Mouse (Mus musculus): ENCODE results near the gene Clec2g.
"Not testable (repeated sequence)": the region's sequence is repeated elsewhere in the genome, so short reads cannot be mapped to it uniquely, and the experiment has no call there.

Gene Clec2g

DNA sequence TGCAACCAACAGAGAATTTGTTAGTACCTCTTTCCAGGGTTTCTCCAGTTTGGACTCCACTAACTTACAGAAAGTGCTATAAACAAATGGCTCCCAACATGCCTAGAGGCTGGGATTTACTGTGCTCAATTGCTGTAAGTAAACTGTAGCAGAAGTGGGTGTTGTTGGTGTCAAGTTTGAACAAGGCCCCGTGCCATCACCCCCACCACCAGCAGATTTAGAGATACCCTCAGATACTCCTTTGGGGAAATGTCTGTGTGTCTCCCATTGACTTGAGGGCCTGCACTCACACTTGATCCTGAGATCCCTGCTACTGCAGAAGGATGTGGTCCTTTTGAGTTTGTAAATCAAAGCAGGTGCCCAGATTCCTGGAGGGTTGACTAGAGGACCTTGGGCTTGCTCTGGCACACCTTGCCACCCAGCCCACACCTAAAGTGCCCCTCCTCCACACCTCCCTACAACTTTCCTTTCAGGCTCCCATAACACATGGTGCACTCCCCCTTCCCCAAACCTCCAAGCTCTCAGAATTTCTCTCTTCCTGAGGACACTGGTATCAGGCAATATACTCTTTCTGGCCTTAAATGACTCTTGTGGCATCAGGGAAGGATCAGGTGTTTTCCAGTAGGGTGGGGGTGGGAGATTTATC lies 37.3 kb downstream of the Clec2g start:
- no peak for DNase-seq (ENCODE audit: low spot score)

DNA sequence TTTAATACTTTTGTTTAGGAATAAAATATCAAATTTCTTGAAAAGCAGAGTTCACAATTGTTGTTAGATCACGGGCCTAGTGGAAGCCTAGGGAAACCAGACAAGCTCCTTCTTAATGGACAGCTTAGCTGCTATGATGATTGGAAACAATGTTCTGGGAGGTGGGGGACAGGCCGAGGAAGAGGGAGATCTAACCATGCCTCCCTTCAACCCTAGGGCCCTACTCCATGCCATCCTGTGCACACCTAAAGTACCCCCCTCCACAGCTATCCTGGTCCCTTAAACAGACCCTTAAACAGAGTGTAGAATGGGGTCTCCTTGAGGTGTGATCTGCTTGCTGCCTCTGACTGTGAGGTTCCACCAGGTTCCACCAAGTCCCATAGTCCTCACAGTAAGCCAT lies 38.0 kb downstream of the Clec2g start:
- DNase-seq (ENCODE audit: low spot score) = no peak

DNA sequence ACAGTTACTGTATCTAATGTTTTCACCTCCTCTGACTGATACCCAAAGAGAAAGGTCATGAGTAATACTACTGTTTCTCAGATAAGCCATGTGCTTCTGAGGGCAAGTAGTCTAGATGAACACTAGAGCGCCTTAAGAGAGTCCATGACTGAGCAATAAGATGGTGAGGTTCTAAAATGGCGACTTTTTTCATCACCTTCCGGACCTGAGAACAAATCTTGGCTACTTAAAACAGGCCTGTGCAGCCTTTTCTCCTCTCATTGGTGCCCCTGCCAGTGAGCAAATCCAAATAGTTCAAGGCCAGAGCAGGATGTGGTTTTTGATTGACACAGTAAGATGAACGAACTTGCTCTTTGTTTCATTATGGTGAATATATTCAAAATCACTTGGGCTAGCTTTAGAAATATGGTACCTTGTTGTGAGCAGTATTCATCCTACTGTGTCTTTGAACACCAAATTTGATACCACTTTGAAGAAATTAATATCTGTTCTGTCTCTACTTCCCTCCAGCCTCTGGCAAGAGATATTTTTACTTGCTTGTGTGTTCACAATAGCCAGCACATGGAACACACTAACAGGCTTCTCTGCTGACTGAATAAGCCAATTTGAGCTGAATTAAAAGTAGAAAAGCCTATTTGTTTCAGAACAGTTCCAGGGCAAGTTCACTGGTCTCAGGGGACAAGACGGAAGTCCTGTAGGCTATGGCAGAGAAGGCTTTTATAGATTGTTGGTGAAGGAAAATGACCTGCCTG lies 38.7 kb downstream of the Clec2g start:
- DNase-seq (ENCODE audit: low spot score) = no peak

DNA sequence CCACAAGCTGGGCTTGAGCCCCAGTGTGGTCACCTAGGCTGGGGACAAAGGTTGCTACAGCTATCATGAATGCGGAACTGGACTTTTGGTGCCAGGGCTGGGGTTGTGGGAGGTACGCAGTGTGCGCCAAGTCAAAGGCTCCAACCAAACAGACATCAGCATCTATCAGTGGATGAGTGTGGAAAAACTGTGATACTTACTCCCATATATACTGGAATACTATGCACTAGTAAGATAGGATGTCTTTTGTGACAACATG lies 39.2 kb downstream of the Clec2g start:
- no peak for DNase-seq (ENCODE audit: low spot score)

DNA sequence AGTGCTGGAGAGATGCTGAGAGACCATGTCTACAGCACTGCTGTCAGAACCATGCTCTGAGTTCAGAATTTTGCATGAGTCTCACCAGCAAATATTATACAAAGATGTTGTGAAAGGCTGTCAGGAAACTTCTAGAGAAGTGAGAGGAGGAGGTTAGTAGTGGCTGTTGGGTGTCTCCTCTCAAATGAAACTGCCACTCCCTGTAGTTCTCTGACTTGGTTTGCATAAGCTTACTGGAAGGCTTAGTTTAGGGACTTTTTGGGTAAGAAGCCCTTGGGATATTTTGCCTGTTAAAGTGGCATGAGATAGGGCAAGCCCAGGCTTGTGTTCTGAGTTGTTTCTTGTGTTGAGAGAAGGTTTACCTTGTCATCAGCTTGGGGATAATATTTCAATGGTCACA lies 40.7 kb downstream of the Clec2g start:
- not testable (repeated sequence) for DNase-seq (ENCODE audit: low spot score)

DNA sequence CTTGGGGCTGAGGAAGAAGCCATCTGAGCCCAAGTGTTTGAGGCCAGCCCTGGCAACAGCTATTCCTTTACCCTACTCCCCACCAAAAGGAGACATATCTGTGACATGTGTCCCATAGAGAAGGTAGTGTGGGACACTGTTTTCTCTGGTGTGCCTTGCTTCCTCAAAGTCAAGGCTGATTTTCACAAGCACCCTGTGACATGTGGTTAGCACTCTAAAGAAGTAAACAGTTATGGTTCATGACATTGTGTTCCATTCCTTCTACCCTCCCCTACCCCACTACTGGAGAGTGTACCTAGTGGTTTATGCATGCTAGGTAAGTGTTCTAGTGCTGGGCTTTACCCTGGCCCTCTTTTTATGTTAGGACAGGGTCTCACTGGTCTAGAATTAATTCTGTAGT lies 42.0 kb downstream of the Clec2g start:
- DNase-seq (ENCODE audit: low spot score) = no peak

DNA sequence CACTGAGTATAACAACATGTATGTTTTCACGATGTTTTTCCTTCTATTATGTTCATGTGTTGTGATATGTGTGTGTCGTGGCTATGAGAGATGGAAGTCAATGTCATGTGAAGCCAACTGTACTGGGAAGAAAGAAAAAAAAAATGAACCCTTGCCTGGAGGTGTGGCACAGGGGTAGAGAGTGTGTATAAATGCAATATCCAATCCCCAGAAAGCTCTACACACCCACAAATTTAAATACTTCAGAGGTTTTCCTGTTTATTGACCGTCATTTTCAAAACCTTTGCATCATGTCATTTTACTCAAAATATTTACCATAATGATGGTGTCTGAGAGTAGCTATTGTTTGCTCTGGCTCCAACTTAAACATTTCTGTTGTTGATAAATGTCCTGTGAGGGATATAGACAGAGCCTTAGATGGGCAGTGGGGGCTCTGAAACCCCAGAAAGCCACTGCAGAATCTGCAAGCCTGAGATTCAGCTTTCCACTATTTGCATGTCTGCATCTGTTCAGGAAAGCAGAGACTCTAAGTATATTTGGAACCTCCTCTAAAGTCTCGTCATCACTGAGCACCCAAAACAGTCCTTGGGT lies 47.9 kb downstream of the Clec2g start:
- not testable (repeated sequence) for DNase-seq (ENCODE audit: low spot score)

DNA sequence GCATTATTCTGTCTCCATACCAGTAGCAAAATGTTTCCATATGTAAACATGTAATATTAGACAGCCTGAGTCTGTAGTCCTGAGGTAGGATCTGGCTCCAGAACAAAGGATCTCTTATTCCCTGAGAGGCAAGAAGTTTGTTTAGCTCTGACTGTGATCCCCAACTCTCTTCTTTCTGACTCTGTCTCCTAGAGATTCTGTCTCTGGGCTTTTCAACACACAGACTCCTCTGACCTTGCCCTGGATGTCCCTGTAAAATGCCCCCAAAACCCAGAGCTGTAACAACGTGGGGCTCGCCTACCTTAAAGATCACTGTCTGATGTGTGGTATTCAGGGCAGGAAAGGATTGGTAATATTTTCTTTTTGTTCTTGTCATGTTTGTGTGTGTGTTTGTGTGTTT lies 58.2 kb downstream of the Clec2g start:
- DNase-seq (ENCODE audit: low spot score) = peak; percentile 5

DNA sequence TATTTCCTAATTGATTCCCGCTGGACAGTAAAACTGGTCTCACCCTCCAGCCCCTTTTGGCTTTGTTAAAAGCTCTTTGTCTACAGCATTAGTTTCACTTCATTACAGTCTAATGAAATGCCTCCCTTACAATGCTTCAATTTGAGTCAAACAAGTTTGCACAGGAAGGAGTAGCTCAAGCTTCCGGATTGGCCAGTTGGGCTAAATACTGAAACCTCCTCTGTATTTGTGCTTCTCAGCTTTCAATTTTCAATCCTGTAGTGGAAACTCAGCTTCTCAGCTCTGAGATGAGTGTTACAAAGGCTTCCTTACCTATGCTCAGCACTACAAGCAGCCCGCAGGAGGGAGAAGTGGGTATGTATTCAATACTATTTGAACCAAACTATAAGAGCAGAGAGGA lies 58.6 kb downstream of the Clec2g start:
- peak; percentile 42 for DNase-seq (ENCODE audit: low spot score)

DNA sequence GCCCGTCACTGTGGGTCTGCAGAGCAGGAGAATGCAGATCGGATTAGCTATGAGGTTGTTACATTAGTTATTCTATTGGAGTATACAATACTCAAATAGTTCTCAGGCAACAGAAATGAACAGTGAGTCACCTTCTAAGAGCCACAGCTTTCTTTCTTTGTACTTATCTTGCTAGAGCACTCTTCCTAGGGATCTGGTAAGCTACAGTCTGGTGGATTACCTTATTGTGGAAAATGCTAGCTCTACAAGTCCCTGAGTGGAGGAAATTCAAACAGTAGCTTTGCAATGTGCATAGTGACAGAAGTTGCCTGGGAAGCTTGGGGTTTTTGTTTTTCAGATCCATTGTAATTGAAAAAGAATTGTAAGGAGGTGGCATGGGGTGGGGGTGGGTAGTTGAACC lies 59.0 kb downstream of the Clec2g start:
- no peak for DNase-seq (ENCODE audit: low spot score)

DNA sequence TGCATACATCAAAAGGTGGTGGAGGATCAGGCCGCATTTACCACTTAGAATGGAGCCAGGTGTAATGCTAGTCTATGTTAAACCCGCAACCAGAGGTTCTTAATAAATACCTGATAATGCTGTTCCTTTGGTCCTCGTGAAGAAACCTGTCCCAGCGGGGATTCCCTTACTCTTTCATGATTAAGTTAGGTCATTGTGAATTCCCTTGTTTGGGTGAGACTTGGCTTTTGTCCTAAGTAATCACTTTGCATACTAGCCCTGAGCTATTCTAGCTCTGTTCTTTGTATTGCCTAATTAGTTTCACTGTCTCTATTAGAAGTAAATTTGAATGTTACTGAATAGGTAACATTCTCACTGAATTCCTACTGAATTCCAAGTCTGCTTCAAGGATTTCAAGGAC lies 60.2 kb downstream of the Clec2g start:
- no peak for DNase-seq (ENCODE audit: low spot score)

DNA sequence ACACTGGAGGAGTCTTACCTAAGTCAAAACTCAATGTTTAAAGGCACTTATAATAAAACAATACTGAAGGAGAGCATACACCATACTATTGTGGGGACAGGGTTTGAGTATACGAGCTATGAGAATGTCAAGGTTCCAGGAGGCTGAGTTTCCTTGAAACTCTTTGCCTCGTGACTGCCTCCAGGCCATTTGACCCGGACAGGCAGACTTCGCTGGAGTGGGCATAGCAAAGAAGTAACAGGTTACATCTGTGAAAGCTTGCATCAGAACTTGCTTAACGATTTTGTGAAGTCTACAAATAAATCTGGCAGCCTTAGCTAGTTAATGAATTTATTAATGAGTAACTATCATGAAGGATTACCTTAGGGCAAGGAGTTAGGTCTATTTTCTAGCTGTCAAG lies 60.6 kb downstream of the Clec2g start:
- DNase-seq (ENCODE audit: low spot score) = no peak

DNA sequence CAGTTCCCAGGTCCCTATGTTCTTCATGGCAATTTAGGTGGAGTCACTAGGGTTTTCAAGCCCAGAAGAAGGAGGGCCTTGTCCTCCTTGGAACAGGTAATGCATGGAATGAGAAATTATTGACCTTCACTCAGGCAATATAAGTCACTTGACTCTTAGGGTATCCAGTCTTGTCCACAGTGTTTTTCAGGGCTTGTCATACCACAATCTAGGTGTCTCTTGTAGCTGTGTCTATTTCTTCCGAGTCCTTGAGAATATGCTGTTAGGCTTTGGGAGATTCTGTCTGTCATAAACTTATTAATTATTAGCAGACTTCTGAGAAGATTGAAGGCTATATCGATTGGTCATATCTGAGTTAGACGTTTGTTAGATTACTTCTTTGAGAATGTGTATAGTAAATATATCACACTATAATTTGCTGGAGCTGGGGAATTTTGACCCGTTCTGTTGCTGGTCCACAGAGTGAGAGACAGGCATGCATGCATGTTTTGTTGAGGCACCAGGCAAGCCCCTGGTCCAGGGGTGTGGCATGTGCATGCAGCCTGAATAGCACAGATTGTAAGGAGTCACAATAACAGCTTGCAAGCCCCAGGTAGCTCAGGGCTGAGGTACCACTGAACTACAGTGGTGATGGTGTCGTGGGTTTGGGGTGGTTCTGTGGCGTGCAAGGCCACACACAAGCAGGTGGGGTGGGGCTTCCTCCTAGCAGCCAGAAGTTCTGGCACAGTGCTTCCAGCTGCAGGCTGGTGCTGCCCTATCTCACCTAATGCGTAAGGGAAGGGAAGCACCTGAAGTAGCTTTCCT lies 61.3 kb downstream of the Clec2g start:
- no peak for DNase-seq (ENCODE audit: low spot score)

DNA sequence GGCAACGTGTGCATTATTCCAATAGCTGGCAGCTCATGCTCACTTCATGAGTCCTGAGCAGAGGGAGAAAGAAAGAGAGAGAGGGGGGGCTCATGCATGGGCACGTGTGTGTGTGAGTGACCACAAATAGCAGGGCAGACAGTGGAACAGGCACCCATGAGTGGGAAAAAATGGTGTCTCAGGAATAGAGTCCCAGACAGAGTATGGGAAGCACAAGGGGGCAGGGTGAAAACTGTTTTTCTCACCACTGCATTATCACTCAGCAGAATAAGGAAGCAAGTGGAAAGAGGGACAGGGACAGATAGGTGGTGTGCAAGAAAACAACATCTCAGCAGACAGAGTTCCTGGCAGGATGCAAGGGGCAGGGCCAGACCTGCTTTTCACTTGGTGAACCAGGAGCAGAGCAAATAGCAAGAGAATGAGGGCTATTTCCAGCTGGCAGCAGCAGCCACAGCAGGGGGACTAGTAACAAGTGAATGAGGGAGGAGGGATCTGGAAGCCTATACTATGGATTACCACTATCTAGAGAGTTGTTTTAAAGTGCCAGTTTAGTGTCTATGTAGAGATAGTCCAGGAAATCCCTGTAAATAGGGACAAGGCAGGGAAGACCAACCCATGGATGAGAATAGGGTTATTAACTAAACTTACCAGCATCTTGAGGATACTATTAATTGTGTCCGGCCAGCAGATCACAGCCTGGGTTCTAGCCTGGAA lies 62.0 kb downstream of the Clec2g start:
- DNase-seq (ENCODE audit: low spot score) = no peak

DNA sequence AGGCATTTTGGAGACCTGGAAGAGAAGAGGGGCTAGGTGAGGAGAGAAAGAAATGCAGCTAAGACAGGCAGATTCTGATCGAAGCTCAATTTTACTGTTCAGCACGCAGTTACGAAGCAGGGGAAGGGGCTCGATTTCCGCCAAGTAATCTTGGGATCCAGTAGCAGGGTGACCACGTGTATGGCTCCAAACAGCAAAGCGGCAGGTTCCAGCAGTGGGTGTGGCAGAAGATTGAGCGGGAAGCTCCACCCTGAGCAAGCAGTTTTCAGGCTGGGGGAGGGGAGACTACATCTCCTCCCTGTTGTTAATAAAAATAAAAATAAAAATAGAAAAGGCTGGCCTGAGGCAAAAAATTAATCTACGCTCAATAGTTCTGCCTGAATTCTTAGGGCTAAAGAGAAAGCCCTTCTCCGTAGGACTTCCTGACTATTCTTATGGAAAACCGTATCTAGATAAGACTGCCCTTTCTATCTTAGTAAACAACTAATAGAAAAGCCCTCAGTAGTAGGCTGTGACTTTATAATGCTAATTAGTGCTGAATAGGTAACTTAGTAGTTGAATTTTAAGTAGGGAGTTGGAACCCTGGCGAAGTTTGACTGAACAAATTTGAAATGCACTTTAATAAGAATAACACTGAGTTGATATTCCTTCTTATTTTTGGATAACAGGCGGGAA lies 62.7 kb downstream of the Clec2g start:
- no peak for DNase-seq (ENCODE audit: low spot score)

DNA sequence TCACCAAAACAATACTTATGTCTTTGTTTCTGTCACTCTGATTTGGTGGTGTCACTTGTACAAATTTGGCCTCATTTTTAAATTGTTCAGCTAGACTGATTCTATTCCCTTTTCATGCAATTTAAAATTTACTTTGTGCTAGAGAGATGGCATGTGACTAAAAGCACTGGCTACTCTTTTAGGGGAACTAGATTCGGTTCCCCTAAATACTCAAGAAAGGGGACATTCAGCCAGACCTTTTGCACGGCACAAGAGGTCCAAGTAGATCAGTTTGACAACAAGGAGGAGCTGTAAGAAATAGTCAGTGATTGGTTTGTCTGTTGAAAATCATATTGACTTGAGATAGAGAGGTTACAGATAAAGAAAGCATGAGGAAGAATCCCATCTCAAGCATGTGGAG lies 67.2 kb downstream of the Clec2g start:
- no peak for DNase-seq (ENCODE audit: low spot score)

DNA sequence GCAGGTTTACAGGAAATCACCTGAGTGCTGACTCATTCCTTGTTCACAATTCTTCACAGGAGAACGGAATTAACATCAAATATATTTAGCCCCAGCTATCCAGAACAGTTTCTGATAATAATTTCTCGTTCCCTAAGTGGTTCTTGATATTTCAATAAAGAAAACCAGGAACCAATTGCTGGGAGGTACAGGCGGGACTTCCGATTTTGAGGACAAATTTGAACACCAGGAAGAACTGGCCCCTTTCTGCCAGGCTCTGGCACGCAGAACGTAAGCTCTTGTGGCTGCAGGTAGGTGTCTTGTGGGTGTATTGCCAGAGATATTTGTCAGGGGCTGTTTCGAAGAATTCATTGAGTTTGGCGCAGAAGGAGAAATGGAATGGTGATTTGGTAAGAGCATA lies 74.4 kb downstream of the Clec2g start:
- DNase-seq (ENCODE audit: low spot score) = no peak

DNA sequence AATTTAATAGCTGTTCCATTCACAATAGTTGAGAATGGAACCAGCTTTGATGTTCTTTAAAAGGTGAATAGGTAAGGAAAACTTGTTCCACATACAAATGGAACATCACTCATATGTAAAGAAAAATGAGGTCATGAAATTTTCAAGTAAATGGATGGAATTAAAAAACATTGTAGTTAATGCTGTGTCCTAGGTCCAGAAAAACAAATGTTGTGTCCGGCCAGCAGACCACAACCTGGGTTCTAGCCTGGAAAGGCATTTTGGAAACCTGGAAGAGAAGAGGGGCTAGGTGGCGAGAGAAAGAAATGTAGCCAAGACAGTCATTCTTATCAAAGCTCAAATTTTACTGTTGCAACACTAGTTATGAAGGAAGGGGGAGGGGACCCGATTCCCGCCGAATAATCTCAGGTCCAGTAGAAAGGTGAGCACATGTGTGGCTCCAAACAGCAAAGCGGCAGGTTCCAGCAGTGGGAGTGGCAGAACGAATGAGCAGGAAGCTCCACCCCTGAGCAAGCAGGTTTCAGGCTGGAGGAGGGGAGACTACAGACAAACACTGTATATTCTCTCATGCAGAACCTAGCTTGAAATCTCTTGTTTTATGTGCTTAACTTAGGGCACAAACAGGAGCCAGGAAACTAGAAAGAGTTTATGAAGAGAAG lies 75.8 kb downstream of the Clec2g start:
- not testable (repeated sequence) for DNase-seq (ENCODE audit: low spot score)

DNA sequence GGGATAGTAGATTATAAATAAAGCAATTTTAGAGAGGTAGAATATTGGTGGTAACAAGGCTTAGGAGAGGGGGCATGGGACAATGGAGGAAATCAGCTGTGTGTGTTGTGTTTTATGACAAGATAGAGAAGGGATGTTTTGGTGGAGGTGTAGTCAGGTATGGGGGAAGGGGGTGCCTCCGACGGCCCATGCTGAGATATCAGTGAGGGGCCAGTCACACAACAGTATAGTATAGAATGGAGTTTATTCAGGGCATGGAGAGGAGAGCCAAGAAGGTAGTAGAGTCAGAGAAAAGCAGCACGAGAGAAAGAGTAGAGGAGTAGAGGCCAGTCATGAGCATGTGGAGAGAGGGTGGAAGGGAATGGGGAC lies 76.3 kb downstream of the Clec2g start:
- DNase-seq (ENCODE audit: low spot score) = no peak

DNA sequence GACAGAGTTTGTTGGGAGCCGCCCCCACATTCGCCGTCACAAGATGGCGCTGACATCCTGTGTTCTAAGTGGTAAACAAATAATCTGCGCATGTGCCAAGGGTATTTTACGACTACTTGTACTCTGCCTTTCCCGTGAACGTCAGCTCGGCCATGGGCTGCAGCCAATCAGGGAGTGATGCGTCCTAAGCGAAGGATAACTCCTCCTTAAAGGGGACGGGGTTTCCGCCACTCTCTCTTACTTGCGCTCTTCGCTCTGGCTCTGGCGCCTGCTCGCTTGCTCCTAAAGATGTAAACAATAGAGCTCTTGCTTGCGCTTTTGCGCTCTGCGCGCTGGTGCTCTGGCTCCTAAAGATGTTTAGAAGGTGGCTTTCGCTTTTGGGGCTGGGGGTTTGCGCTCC lies 77.8 kb downstream of the Clec2g start:
- not testable (repeated sequence) for DNase-seq (ENCODE audit: low spot score)

DNA sequence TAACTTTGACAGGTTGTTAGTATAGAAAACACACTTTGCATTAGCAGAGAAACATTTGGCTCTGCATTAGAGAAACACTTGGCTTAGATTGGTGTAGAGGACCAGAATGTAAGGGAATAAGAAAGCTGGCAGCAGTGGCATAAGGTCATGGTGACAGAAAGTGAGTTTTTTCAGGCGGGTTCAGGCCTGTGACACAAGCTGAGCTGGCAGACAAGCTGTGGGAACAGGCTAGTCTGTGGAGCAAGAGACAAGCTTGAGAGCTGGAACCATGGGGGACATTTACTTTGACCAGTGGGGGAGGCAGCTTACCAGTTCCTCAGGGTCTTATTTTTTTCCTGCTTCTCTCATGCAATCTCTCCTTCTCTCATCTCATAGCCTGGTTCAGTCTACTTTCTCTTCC lies 78.8 kb downstream of the Clec2g start:
- no peak for DNase-seq (ENCODE audit: low spot score)

Data from embryo, embryonic 10 days (tissue).